Mouse (Mus musculus) lung, postnatal 14 days (tissue): ENCODE measurements around the gene Limd2.

Experiments
- DNase-seq: peaks from one replicate; pipeline ENCODE4 v3.0.0; 2021

Limd2 gene

GRCm38 (mm10) chr11:106122736-106123135, 37.9 kb downstream of the Limd2 start:
- DNase-seq = peak; percentile 36

- no peak for DNase-seq
These were observed 38.4 kb downstream of the Limd2 start for GRCm38 (mm10) chr11:106122221-106122620.

- DNase-seq = no peak
These were observed 49.0 kb downstream of the Limd2 start for GRCm38 (mm10) chr11:106111688-106112087.
